Mouse (Mus musculus): ENCODE measurements around the gene Crtam. TPM values are rescaled to one million over a fixed set of nuclear protein-coding genes. Genes with fewer than 3 reads are reported as not detected.

Gene Crtam
- total and polyA plus RNA-seq, 2 experiments from 2014 or later = 0.10 to 0.11 TPM

GRCm38 (mm10) chr9:40984313-40984712, 20.1 kb downstream of the Crtam start:
- H3K27ac ChIP-seq (ENCODE audit: low read depth, low read length) = no peak overlapping the region
- H3K4me2 ChIP-seq (ENCODE audit: low read depth) = no peak overlapping the region
- no peaks in the 10 kb centered on the region for H3K27me3 ChIP-seq (ENCODE audit: insufficient read depth, low read length)
- H3K36me3 ChIP-seq (ENCODE audit: insufficient read depth) = no peaks in the 10 kb centered on the region
- no peaks in the 10 kb centered on the region for H3K4me1 ChIP-seq (ENCODE audit: insufficient read depth)
- ATAC-seq (no peak), DNase-seq (no peak)
- TF ChIP-seq CTCF (IDR thresholded peaks at IDR 0.05; ENCODE audit: low read depth) = no peak
- no peak overlapping the region for H3K9ac ChIP-seq
- H3K9me3 ChIP-seq (ENCODE audit: low read length) = no peaks in the 10 kb centered on the region
- WGBS = 70% methylated on average over 3 of the region's 3 CpGs
- H3K4me3 ChIP-seq (ENCODE audit: low read depth, low read length) = no peak overlapping the region

DNA sequence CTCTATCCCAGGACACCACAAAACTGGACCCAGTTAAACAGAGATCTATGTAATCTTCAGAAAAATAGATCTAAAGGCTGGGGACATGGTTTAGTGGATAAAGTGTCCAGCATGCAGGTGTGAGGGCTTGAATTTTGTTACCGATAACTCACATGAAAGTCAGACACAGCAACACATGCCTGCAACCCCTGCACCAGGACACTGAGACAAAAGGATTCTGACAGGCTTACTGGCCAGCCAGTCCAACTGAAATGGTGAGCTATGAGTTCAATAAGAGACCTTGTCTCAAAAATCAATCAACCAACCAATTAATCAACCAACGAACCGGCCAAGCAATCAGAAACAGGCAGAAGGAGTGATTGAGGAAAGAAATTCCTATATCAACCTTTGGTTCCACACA, 20.7 kb downstream of the Crtam start:
- WGBS = 83% methylated on average over 3 of the region's 3 CpGs
- ATAC-seq (no peak), DNase-seq (no peak)
- H3K4me1 ChIP-seq (ENCODE audit: insufficient read depth) = no peaks in the 10 kb centered on the region
- H3K4me2 ChIP-seq (ENCODE audit: low read depth) = no peak overlapping the region
- no peak overlapping the region for H3K4me3 ChIP-seq (ENCODE audit: low read depth, low read length)
- TF ChIP-seq CTCF (IDR thresholded peaks at IDR 0.05; ENCODE audit: low read depth) = no peak
- no peaks in the 10 kb centered on the region for H3K9me3 ChIP-seq (ENCODE audit: low read length)
- H3K9ac ChIP-seq = no peak overlapping the region
- H3K27ac ChIP-seq (ENCODE audit: low read depth, low read length) = no peak overlapping the region
- H3K27me3 ChIP-seq (ENCODE audit: insufficient read depth, low read length) = no peaks in the 10 kb centered on the region
- H3K36me3 ChIP-seq (ENCODE audit: insufficient read depth) = no peaks in the 10 kb centered on the region

GRCm38 (mm10) chr9:40982480-40982879, 21.9 kb downstream of the Crtam start:
- DNase-seq (peak; percentile 68), ATAC-seq (no peak)
- H3K27ac ChIP-seq (ENCODE audit: low read depth, low read length) = no peak overlapping the region
- WGBS = 35% methylated on average over 6 of the region's 6 CpGs
- H3K4me1 ChIP-seq (ENCODE audit: insufficient read depth) = no peaks in the 10 kb centered on the region
- no peak overlapping the region for H3K4me2 ChIP-seq (ENCODE audit: low read depth)
- peak; percentile 86 for TF ChIP-seq CTCF (IDR thresholded peaks at IDR 0.05; ENCODE audit: low read depth)
- H3K4me3 ChIP-seq (ENCODE audit: low read depth, low read length) = no peak overlapping the region
- no peaks in the 10 kb centered on the region for H3K27me3 ChIP-seq (ENCODE audit: insufficient read depth, low read length)
- H3K36me3 ChIP-seq (ENCODE audit: insufficient read depth) = no peaks in the 10 kb centered on the region
- H3K9ac ChIP-seq = no peak overlapping the region
- no peaks in the 10 kb centered on the region for H3K9me3 ChIP-seq (ENCODE audit: low read length)

GRCm38 (mm10) chr9:40974042-40974801, 30.2 kb downstream of the Crtam start:
- Histone ChIP-seq H3K27me3 (ENCODE audit: insufficient read depth, low read length) (no peaks in the 10 kb centered on the region), H3K9me3 (ENCODE audit: low read length) (no peaks in the 10 kb centered on the region), H3K36me3 (ENCODE audit: insufficient read depth) (no peaks in the 10 kb centered on the region), H3K9ac (no peak overlapping the region), H3K4me1 (ENCODE audit: insufficient read depth) (no peaks in the 10 kb centered on the region), H3K4me3 (ENCODE audit: low read depth, low read length) (no peak overlapping the region), H3K27ac (ENCODE audit: low read depth, low read length) (no peak overlapping the region), H3K4me2 (ENCODE audit: low read depth) (no peak overlapping the region)
- no peak for DNase-seq
- 79% methylated on average over 11 of the region's 11 CpGs for WGBS
- ATAC-seq = no peak
- no peak for TF ChIP-seq CTCF (IDR thresholded peaks at IDR 0.05; ENCODE audit: low read depth)

DNA sequence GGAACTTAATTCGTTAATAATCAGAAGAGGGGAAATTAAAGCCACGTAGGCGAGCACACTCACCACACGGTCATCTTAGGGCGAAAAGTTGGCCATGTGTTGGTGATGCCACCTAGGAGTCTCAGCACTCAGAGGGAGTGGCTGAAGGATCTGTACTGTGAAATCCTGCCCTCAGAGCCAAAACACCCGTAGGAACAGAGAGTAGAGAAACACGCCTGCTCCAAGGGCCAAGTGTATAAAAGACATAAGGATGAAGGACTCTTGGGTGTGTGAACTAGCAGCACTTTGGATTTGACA, 40.1 kb downstream of the Crtam start:
- Histone ChIP-seq H3K36me3 (ENCODE audit: insufficient read depth) (no peaks in the 10 kb centered on the region), H3K27me3 (ENCODE audit: insufficient read depth, low read length) (no peaks in the 10 kb centered on the region; the same call in 1 of the 2 replicates), H3K9me3 (ENCODE audit: low read length) (no peaks in the 10 kb centered on the region), H3K27ac (ENCODE audit: low read depth, low read length) (no peak overlapping the region), H3K9ac (peak overlapping the region; percentile 57; the same call in 1 of the 2 replicates), H3K4me3 (ENCODE audit: low read depth, low read length) (peak overlapping the region; percentile 54), H3K4me1 (ENCODE audit: insufficient read depth) (no peaks in the 10 kb centered on the region), H3K4me2 (ENCODE audit: low read depth) (peak overlapping the region; percentile 96)
- no peak for TF ChIP-seq CTCF (IDR thresholded peaks at IDR 0.05; ENCODE audit: low read depth)
- ATAC-seq = no peak
- 24% methylated on average over 7 of the region's 7 CpGs for WGBS
- peak; percentile 20 for DNase-seq

GRCm38 (mm10) chr9:40963586-40964417, 40.6 kb downstream of the Crtam start, which contains the start of gene Jhy:
Jhy (minus strand) TSS chr9:40964118.
- peak within 1 kb of the TSS; percentile 96 for H3K4me2 ChIP-seq (ENCODE audit: low read depth)
- H3K36me3 ChIP-seq (ENCODE audit: insufficient read depth) = no peaks in the 10 kb centered on the region
- H3K9ac ChIP-seq = peak within 1 kb of the TSS; percentile 57
- ATAC-seq (peak; percentile 84), DNase-seq (peak; percentile 37)
- no peaks in the 10 kb centered on the region; the same call in 1 of the 2 replicates for H3K27me3 ChIP-seq (ENCODE audit: insufficient read depth, low read length)
- peak within 1 kb of the TSS; percentile 54 for H3K4me3 ChIP-seq (ENCODE audit: low read depth, low read length)
- no peaks in the 10 kb centered on the region for H3K4me1 ChIP-seq (ENCODE audit: insufficient read depth)
- TF ChIP-seq CTCF (IDR thresholded peaks at IDR 0.05; ENCODE audit: low read depth) = no peak
- H3K27ac ChIP-seq (ENCODE audit: low read depth, low read length) = no peak within 1 kb of the TSS
- no peaks in the 10 kb centered on the region for H3K9me3 ChIP-seq (ENCODE audit: low read length)
- 1% methylated on average over 51 of the region's 51 CpGs for WGBS

- DNase-seq = peak; percentile 39
- Histone ChIP-seq H3K27me3 (ENCODE audit: insufficient read depth, low read length) (no peaks in the 10 kb centered on the region; the same call in 1 of the 2 replicates), H3K9ac (no peak overlapping the region), H3K27ac (ENCODE audit: low read depth, low read length) (no peak overlapping the region), H3K4me2 (ENCODE audit: low read depth) (no peak overlapping the region), H3K4me1 (ENCODE audit: insufficient read depth) (no peaks in the 10 kb centered on the region), H3K4me3 (ENCODE audit: low read depth, low read length) (no peak overlapping the region), H3K9me3 (ENCODE audit: low read length) (no peaks in the 10 kb centered on the region), H3K36me3 (ENCODE audit: insufficient read depth) (no peaks in the 10 kb centered on the region)
- whole genome bisulfite sequencing = 25% methylated on average over 3 of the region's 3 CpGs
- no peak for TF ChIP-seq CTCF (IDR thresholded peaks at IDR 0.05; ENCODE audit: low read depth)
- ATAC-seq = no peak
Observed at GRCm38 (mm10) chr9:40961401-40961800, 43.0 kb downstream of the Crtam start.
